Mouse (Mus musculus): ENCODE results near the gene Nr1h4.
"Not testable (repeated sequence)": the region's sequence is repeated elsewhere in the genome, so short reads cannot be mapped to it uniquely, and the experiment has no call there.

Nr1h4 gene

GRCm38 (mm10) chr10:89532929-89533727, at the start of gene Nr1h4:
TSS of gene Nr1h4 (minus strand) at chr10:89533585.
- no peak for DNase-seq (ENCODE audit: low spot score)

- DNase-seq (ENCODE audit: low spot score) = no peak
These were observed 45.4 kb upstream of the Nr1h4 start for GRCm38 (mm10) chr10:89578801-89579200.

GRCm38 (mm10) chr10:89577666-89578065, 44.3 kb upstream of the Nr1h4 start:
- DNase-seq (ENCODE audit: low spot score) = no peak

DNA sequence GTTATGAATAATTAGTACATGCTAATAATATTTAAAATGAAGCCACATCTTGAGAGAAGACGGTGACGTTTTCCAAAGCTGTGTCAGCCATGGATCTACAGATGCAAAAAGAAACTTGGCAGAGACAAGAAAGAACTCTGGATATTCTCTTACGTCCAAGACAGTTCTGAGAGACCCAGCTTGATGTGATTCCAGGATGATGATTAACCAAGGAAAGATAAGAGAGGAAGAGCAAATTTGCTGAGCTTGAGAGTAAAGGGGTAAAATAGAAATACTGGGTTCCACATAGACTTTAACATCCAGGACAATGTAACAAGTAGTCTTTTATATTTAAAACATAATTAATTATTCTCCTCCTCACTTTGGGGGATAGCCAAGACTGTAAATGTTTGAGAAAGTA, 40.0 kb upstream of the Nr1h4 start:
- no peak for DNase-seq (ENCODE audit: low spot score)

GRCm38 (mm10) chr10:89572946-89573345, 39.6 kb upstream of the Nr1h4 start:
- no peak for DNase-seq (ENCODE audit: low spot score)

- no peak for DNase-seq (ENCODE audit: low spot score)
These were observed 34.0 kb upstream of the Nr1h4 start for GRCm38 (mm10) chr10:89567391-89567790.

DNA sequence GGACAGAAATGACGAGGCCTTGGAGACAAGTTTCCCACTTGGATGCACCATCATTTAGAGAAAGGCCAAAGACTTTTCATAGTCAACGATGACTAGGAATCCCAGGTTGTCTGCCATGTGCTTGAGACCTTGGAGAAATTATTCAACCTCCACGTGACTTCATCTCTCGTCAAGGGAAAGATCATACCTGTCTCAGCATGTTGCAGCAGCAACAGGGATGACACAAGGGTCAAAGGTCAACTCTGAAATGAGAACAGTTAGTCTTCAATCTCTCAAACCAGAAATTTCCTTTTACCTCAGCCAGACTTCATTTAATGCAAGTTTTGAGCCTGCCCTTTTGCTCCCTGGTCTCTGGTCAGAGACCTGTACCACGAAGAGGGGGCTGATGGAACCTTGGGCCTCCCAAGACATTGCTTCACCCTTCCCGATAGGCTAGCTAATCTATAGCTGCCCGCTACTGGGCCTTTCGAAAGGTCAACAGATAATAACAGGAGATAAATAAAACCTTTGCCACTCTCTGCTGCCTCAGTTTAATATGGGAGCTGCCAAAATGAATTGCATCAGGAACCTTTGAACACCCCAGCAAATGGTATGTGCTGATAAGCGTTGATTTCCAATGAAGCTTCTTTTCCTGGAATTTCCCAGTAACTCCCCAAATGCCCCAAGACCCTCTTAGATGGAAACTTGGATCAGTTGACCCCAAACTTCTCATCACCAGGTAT, 32.1 kb upstream of the Nr1h4 start:
- DNase-seq (ENCODE audit: low spot score) = no peak

- DNase-seq (ENCODE audit: low spot score) = no peak
These were observed 28.7 kb upstream of the Nr1h4 start for GRCm38 (mm10) chr10:89562113-89562512.

- no peak for DNase-seq (ENCODE audit: low spot score)
These were observed 26.0 kb upstream of the Nr1h4 start for GRCm38 (mm10) chr10:89559351-89559750.

- DNase-seq (ENCODE audit: low spot score) = not testable (repeated sequence)
These were observed 21.5 kb upstream of the Nr1h4 start for GRCm38 (mm10) chr10:89554885-89555284.

DNA sequence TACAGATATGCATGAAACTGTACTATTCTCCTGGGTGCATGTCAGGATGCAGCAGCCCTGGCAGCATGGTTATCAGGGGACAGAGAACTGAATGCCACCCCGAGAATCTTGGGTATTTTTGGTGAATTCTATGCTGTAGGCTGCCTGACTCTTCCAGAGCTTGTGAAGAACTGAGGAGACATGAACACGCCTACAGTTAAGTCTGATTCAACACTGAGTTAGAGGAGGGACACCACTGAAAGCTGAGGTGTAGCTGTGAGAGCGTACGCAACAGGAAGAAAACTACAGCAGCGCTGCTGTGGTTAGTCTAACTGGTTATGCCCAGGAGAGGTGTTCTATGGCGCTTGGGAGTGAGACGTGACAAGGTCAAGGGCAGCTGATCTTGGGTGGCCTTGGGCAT, 20.5 kb upstream of the Nr1h4 start:
- not testable (repeated sequence) for DNase-seq (ENCODE audit: low spot score)

DNA sequence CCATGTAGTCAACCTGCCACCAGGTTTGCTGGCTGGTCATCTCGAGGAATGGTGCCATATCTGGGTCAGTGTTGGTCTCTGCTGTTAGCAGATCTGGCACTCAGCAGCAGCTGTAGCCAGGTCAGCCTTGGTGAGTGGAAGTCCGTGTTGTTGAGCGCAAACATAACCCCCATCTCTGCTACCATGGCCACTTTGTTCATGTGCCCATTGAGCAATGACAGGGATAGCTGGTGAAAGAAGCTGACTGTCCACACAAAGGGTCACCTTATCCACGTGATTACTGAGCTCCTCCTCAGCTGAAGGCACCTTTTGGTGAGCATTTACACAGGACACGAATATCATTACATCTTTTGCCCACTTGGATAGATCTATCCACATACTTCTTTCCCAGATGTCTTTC, 19.6 kb upstream of the Nr1h4 start:
- DNase-seq (ENCODE audit: low spot score) = no peak

DNA sequence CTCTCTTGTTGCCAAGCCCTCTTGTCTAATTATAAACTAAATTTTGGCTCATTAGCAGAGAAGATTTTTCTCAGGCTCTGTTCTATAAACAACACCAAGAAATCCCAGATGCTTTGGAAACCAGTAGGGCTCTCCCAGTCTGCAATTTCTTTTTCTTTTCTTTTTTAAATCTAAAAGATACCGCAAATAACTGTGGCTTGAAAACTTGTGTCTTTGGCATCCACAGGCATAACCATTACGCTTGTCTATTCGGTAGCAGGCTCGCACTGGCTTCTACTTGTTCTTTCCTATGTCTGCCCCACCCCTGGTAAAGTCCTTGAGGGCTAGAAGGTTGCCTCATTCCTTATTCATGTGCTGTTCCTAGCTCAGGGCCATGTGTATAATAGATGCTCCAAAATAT, 18.3 kb upstream of the Nr1h4 start:
- DNase-seq (ENCODE audit: low spot score) = no peak

- DNase-seq (ENCODE audit: low spot score) = peak; percentile 17
These were observed 14.6 kb upstream of the Nr1h4 start for GRCm38 (mm10) chr10:89548028-89548427.

DNA sequence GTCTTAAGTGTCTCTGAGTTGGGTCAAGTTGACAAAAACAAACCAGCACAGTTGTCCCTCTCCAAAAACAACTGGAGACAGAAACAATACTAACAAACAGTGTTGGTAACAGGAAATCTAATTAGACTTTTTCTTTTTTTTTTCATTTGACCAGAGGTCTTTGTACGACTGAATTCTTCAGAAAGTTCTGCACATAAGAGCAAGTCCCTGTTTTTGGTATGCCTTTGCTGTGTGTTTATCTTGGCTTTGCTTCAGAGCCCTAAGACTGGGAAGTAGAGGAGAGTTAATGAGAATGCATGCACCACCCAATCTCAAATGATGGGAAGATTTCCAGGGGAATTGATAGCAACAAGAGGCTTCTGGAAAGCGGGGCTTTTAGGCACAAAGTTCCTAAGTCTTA, 13.6 kb upstream of the Nr1h4 start:
- no peak for DNase-seq (ENCODE audit: low spot score)

DNA sequence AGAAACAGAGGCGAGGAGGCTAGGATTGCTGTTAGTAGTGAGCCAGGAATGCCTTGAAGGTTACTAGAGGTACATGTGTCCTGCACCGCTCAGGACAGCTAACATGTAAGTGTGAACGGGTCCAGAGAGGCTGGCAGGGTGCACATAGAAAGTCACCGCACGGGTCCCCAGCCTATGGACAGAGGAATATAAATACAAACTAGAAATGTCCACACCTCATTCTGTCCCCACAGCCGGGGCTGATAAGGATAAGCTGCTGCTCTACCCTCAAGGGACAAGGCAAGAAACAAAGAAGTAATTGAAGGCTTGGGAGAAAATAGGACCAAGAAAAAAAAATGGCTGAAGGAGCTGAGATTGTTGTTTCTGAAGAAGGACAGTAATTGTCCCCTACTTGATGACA, 10.5 kb upstream of the Nr1h4 start:
- DNase-seq (ENCODE audit: low spot score) = no peak

DNA sequence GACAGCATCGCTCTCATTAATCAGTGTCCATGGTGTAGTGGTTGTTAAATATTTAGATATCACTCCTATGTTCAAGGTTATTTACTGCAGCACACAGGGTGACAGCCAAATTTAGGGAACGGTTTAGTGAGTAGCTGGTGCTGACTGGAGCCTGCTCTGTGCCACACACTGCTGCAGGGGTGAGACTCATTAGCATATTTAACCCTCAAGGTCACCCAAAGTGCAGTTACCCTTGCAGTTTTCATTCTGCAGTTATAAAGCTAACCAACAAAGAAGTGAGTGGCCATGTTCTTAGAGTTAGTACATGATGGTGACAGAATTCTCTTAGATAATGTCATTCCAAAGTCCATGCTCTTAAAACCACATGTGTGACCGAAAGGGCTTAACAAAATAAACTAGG, 8.9 kb upstream of the Nr1h4 start:
- DNase-seq (ENCODE audit: low spot score) = no peak

GRCm38 (mm10) chr10:89532451-89532850, 934 bp downstream of the Nr1h4 start:
- DNase-seq (ENCODE audit: low spot score) = no peak

DNA sequence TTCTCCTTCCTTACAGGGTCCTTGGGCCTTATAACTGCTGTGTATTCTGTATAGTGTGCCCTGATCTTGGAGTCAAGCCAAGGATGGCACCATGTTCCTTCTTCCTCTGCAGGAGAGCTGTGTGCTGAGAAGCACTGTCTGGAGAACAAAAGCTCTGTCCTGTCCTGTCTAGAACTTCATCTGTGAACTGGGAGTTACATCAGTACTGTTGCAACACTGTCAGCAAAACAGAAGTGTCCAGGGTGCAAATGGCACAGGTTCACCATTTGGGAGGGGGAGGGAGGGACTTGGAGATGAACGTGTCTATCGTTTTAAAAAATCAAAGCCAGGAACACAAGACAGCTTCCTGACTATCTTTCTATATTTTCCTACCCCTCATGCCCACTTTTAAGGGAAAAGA, 1.4 kb downstream of the Nr1h4 start:
- no peak for DNase-seq (ENCODE audit: low spot score)

- DNase-seq (ENCODE audit: low spot score) = no peak
These were observed 2.2 kb downstream of the Nr1h4 start for GRCm38 (mm10) chr10:89531194-89531634.

DNA sequence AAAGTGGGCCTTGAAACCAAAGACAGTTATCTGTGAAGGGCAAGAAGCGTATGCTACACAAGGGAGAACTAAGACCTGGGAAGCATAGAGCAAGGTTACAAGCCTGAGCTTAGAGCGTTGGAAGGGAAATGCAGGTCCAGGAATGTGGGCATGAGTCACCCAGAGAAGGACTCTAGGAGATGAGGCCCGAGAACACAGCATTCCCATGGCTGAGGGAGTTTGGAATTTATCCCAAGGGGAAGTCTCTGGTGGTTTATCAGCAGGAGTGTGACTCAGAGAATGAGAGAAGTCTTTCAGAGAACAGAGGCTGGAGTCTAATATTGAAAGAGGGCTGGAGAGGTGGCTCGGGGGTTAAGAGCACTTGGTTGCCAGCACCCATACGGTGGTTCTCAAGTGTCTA, 6.3 kb downstream of the Nr1h4 start:
- no peak for DNase-seq (ENCODE audit: low spot score)

GRCm38 (mm10) chr10:89525823-89526222, 7.6 kb downstream of the Nr1h4 start:
- no peak for DNase-seq (ENCODE audit: low spot score)

GRCm38 (mm10) chr10:89522481-89522880, 10.9 kb downstream of the Nr1h4 start:
- no peak for DNase-seq (ENCODE audit: low spot score)
